Mouse (Mus musculus) heart, postnatal 36 days (tissue): ENCODE measurements around the gene Col1a2. TPM values are rescaled to one million over a fixed set of nuclear protein-coding genes. Genes with fewer than 3 reads are reported as not detected.
A peak's percentile ranks its signal among the peaks of the same experiment; 100 is the strongest.

Experiments
- DNase-seq, 2 experiments: peaks; one replicate each; pipeline ENCODE4 v3.0.0; 2021 to 2022
- intact Hi-C: fragments of 180-260 bp; cut with DNase I; formaldehyde crosslinking; loops from one replicate; pipeline ENCODE4 v1.15.1; 2025
- total RNA-seq, 2 experiments: library from RNA; stranded (reverse); gene quantifications; 2 replicates each; pipeline ENCODE4 v1.2.3; 2021

The Col1a2 gene
- total RNA-seq, 2 experiments from 2014 or later, result 137 to 156 TPM

DNA sequence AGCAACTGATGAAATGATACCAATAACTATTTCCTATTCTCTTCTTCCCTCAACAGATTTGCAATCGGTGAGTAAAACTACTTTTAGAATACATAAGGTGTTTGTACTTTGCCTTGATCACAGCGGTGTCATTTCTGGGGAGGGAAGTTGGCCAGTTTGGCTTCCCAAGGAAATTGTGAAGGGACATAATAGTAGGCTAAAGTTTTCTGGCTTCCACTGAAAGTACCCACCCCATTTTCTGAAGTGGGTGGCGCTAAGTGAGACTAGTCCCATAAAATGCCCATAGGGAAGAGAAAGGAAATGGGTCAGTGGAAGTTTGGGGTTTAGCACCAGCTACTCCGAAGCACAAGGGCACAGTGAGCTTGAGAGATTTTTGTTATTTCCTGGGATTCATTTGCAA lies 3.7 kb downstream of the Col1a2 start:
- intact Hi-C loops, result no loop called here
- DNase-seq, result no peak

DNA sequence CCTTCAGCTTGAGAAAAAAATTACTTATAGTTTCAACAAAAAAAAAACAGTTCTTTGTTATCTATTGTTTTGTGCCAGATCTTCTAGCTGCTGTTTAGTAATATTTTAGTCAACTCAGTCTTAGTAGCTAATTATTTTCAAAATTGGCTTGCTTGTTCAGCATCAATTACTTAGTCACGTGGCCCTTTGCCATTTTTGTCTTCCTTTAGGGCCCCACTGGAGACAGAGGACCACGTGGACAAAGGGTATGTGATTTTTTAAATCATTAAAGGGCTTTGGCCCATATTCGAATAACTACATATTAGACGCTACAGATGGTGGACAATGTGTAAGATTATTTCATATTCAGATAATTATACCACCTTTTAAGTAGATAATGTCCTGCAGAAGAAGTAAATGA lies 4.8 kb downstream of the Col1a2 start:
- DNase-seq, result no peak
- intact Hi-C loops, result no loop called here

DNA sequence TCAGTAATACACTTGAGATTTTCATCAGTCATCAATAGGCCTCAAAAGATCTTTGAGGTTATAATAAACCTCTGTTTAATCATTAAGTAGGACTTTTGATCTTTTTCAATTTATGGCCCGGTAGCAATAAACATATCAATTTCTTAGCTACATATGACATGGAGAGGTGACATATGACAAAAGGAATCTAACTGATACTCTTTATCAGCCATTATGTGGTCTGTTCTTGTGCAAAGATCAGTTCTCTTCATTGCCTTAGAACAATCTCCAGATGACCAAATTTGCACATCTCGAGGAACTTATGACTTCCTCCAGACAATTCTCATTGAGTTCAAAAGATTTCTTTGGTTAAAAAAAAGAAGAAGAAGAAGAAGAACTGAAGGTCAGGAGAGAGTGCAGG lies 10.1 kb downstream of the Col1a2 start:
- no peak for DNase-seq
- intact Hi-C loops, result no loop called here

DNA sequence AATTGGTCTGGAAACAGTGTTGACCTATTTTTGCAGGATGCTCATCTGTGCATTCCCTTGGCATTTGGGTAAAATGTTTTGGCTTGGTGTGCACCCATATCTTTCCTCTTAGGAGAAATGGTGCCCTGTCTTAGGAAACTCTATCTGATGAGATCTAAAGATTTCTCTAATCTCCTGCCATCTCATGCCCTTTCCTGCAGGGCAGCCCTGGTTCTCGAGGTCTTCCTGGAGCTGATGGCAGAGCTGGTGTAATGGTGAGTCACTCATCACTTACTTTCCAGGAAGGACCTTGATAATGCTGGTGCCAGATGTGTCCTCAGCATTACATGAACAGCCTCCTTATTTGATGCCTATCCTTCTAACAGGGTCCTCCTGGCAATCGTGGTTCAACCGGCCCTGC lies 16.4 kb downstream of the Col1a2 start:
- intact Hi-C loops, result no loop called here
- no peak for DNase-seq

DNA sequence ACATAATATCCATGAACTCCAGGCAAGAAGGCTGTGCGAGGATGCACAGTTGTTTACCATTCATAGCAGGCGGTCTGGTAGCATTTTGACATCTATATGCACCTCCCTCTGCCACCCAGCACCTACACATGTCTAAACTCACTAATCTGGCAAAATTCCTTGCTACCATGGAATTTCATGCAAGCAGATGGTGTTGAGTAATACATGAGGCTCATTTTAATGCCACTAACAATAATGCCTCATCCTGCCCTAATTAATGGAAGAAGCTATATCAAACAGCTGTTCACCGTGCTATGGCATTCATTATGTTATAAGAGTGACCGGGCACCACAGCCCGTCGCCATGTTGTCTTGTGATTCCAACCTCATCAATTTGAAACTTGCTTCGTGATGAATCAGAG lies 23.8 kb downstream of the Col1a2 start:
- intact Hi-C loops, result no loop called here
- DNase-seq, result no peak

DNA sequence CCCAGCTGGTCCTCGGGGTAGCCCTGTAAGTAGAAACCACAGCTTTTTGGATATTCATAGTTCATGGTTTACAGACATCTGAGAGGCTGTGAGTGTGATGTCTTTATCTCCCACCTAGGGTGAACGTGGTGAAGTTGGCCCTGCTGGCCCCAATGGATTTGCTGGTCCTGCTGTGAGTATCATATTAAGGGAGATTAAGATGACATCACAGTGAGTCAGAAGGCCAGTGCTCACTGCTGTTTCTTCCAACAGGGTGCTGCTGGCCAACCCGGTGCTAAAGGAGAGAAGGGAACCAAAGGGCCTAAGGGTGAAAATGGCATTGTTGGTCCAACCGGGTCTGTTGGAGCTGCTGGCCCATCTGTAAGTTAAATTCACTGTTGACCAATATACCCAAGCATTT lies 26.4 kb downstream of the Col1a2 start:
- intact Hi-C loops, result no loop called here
- DNase-seq, result no peak

DNA sequence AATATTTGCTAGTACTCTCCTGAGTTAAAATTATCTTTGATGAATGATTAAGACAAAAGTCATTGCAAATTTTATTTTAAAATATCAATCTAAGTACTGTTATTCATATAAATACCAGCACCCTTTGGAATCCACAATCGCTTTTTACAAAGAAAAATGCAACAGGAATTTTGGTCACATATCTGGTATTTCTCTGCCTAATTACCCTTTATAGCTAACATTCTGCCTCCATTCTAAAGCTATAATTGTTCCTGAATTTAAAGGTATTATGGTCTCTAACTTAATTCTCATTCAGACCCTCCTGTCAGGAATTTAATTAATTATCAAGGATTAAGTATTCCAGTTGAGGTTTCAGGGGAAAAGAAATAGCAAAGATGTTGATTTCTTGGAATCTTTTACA lies 28.3 kb downstream of the Col1a2 start:
- intact Hi-C loops, result no loop called here
- DNase-seq, result no peak

DNA sequence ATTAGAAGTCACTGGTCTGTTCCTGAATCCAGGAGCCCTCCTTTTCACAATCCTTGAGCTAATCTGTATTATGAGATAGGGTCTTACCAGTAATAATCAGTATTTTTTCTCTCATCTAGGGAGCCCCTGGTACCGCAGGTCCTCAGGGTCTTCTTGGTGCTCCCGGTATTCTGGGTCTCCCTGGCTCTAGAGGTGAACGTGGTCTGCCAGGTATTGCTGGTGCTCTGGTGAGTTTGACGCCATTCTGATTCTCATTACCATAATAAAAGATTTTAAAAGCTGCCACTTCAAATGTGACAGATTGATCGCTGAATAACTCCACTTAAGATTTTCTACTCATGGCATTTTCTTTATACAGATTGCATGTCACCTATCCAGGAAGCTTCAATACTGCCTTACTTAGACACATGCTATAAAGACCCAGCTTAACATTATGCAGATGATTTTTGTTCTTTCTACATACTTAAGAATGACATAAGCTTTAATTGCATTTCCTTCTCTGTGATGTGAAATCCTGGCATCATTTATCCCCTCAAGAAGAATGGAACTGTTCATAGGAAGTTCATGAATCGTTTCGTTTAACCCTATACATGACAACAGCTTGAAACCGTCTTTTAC lies 30.0 kb downstream of the Col1a2 start:
- DNase-seq, result no peak
- intact Hi-C loops, result no loop called here

DNA sequence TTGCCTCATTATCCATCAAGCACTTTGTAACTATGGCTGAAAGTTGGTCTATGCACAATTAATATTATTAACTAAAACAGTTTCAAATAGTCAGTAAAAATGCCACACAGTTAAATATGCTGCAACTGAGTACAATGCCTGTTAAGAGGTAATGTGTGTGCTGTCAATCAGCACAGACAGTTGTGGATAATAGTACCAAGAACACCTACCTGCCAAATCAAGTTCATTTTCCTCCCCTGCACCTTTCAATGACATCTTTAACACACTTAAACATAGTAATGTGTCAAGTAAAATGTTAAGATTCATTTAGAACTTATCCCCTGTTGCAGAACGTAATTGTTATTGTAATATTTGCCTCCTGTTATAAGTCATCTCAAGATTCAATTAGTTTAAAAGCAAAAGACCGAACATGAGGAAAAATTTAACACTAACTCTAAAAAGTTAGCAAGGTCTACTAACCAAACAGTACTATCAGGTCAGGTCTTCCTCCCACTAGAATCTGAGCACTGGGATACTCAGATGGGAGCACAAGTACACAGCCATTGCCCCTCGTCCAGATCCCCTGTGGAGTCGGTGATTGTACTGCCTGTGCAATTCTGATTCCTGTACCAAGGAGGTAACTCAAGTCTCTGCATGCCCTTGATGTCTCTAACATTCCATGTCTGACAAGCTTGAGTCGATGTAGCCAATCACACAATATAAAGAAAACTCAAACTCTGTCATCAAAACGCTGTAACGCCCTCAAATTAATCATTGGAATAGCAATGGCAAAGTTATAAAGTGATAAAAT lies 37.5 kb downstream of the Col1a2 start:
- intact Hi-C loops, result no loop called here
- no peak for DNase-seq

DNA sequence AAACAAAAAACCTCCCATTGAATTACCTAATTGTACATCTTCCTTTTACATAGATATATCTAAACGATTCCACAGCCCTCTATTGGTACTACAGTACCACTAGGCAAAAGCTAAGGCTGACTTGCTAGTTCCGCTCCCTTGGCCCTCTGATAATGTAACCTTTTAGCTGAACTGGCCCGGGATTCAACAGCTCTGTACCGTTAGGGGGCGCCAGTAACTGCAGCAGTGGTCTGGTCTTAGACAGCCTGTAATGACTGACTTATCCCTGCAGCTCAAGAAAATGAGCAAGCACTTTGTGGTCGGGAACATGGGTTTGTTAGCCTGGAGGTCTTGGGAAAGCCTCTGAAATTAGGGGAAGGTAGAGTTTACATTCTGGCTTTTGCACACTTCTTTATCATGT lies 39.9 kb downstream of the Col1a2 start:
- peak; percentile 39 to 48 for DNase-seq
- intact Hi-C loops, result loop anchor here (1.0 to 2.0 kb wide), 2 partner anchors 130 to 137 kb away; no protein-coding TSS in a partner anchor

DNA sequence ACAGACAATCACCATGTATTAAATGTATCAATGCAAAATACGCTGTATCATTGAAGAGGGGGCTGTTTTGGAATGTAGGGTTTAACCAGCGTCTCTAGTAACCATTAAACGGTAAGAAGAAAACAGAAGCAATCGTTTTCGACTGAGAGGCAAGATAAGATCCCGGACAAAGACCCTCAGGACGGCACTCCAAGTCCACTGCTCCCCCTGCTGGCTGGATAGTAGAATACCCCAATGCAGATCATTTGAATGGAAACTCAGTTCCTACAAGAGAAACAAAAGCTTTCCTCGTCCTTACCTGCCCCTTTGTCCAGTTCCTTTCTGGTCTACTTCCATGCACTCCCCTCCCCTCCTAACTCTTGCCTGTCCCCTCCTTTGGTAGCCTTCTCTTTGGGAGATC lies 41.1 kb downstream of the Col1a2 start:
- intact Hi-C loops, result loop anchor here (2.0 to 5.0 kb wide), 4 partner anchors 131 to 1033 kb away; partner anchors contain the start of gene Asb4
- peak; percentile 62 to 70 for DNase-seq

DNA sequence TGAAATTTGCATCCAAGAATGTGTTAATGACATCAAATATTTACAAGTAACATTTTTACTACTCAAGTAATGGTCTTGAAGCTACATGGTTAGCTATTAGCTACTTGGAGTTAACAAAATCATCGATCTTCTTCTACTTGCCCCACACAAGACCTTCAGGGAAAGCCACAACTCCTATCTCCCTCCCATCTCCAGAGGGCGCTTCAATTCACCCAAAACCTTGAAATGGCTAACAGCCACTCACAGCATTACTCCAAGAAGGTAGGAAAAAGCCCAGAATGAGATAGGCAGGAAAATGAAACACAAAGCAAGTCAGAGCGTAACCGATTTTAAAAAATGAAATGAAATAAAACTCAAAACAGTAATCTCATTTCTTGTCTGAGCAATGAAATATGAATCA lies 44.3 kb downstream of the Col1a2 start:
- DNase-seq, result no peak
- intact Hi-C loops, result loop anchor here (2.0 to 5.0 kb wide), 4 partner anchors 562 to 1037 kb away; partner anchors contain the start of gene Asb4

DNA sequence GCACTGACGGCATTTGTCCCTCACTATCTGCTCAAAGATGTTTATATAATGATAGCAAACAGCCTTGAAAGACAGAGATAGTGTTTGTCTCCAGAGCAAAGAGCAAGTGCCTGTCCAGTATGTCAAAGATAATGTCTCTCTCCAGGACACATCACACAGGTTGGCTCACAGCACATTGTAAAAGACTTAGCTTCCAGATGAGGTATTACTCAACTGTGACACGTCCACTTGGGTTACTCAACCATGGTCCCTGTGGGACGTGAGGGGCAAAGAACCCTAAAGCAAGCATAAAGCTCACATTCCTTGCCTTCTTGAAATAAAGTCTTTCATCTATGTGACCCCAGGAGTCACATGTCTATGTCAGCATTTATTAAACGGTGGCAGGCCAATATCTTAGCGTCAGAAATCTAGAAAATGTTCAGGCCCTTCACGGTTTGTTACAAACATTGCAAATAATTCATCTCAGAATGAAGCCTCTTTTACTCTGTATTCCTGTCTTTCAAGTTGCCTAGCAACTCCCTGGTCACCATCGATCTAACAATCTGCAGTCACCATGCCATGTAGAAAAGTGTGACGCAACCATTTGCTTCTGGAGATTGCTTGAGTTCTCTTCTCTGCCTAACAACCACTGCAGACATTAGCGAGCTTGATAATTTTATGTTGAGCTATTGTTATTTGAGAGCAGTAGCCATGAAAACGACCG lies 45.4 kb downstream of the Col1a2 start:
- no peak for DNase-seq
- intact Hi-C loops, result loop anchor here (2.0 to 5.0 kb wide), 4 partner anchors 561 to 1038 kb away; partner anchors contain the start of gene Asb4

DNA sequence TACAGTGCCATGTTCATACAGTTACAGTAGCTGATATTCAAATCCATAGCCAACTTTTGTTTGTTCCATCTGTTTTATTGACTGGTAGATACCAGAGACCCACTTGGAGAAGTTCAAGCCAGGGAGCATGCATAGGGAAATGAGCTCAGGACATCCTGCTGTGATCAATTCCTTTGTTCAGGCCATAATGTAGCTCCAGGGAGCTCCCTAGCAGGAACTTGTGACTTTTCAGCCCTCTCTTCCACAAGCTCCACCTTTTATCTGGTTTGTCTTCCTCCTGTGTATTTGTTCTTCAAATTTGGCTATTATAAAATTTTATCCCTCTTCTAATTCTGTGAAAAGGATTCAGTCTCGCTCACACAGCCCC lies 45.9 kb downstream of the Col1a2 start:
- DNase-seq, result no peak
- intact Hi-C loops, result no loop called here

DNA sequence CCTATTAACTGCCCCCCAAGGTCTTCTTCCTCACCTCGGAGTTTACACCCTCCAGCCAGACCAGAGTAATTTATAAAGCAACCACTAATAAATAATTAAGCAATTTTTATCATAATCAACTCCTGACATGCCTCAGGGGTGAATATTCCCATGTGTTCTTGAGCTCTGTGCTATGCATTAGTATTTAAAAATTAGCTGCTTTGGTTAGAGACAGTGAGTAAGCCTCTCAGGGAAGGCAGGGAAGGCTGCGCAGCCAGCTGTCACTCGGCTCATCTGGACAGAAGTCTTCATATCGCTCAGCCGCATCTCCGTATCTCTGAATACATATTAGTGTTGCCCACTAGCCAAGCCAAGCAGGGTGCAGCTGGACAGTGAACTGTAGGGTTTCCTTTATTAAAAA lies 50.8 kb downstream of the Col1a2 start:
- no peak for DNase-seq
- intact Hi-C loops, result no loop called here

DNA sequence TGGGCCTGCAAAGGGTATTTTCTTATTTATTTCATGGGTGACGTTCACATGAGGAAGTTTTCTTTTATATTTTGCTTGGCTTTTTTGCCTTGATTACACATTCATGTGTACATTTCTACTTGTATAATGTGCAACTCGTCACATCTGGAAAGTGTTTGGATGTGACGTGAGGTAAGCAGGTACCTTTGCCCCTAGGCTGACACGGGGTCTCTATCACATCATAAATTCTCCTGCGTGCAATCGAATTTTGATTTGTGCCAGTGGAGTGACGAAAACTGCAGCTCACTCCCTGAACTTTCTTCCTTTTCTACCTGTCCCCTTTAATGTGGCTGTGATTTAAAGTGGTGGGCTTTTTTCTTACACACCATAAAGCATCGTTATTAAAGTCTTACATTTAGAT lies 52.5 kb downstream of the Col1a2 start:
- intact Hi-C loops, result no loop called here
- no peak for DNase-seq

DNA sequence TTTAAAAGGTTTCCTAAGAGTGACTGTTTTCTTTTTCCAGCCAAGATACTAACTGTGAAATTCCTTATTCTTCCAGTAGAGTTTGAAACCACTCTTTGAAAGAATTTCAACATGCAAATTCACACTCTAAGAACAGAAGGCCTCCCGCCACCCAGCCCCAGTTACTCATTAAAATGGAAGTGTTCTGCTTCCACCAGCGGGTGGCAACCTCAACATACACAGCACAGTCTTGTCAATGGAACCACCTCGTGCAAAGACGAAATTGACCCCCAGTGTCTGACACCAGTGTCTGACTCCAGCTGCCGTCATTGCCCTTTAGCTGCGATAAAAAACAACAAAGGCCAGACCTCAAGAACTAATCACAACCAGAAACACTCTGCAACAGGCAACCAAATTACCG lies 53.1 kb downstream of the Col1a2 start:
- intact Hi-C loops, result no loop called here

DNA sequence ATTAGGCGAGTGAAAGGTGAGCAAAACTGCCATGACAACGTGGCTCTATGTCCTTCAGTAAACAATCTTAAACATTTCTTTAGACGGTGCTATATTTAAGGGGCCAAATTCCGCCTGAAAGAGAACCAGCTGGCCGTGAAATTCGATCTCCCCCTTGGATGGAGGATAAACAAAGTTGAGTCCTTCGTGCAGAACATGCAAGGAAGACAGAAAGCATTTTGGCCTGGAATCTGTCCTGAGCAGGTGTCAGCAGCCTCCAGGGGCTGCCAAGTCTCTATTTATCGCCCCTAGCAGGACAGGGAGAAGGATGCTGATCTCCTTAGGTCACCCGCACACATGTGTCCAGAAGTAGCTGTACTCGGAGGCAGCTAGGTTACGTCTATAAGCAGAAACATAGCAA lies 56.5 kb downstream of the Col1a2 start:
- no peak for DNase-seq
- intact Hi-C loops, result no loop called here

More for the DNA sequence above, 53.1 kb downstream of the Col1a2 start:
- DNase-seq, result peak; percentile 25 to 27

DNA sequence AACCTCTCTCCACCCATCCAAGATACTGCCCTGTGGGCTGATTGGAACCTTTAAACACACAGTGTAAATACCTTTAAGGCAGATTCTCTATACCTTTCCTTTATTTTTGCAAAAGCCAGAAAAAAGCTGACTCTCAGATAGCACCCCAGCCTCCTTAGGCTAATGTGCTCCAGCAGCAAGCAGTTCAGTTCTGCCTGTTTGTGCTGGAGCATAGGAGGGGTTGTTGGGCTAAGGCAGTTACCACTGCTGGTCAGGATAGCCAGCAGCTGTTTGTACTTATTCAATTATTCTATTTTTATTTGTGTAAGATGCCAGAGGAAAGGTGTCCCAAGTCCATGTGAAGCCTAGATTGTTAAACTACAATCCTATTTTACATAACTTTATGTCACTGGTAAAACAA lies 57.0 kb downstream of the Col1a2 start:
- intact Hi-C loops, result no loop called here

DNA sequence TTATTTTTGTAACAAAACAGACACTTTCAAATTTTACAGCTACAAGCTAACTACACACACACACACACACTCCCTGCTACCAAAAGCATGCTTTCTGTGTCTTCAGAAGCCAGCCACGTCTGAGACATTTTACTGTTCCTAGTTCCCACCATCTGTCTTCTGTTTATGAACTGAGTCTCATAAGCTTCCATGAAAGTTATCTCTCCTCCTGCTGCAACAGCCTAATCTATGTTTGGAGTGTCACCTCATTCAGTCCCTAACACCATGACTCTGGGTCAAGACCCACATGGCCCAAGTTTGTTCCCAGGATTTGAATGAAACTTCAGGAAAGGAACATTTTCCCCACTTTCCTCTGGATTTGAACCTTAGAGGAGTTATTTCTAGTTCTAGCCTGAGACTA lies 57.8 kb downstream of the Col1a2 start:
- no peak for DNase-seq
- intact Hi-C loops, result no loop called here

More for the DNA sequence above, 57.0 kb downstream of the Col1a2 start:
- no peak for DNase-seq

DNA sequence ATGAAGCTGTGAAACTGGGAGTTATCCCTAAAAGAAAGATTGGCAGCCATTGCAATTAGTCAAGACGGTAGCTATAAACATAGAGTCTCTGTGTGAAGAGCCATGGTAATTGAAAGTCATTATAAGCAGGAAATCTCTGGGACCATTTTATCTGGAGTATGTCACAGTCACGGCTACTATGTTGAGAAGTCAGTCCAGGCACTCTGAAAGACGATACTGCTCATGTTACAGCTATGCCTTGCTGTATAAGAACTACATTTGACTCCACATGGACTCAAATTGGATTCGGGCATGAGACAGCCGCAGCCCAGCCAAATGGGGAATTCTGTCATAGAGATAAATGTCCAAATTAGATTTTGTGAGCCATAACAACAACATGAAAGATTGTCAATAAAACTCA lies 58.9 kb downstream of the Col1a2 start:
- intact Hi-C loops, result no loop called here
- no peak for DNase-seq

DNA sequence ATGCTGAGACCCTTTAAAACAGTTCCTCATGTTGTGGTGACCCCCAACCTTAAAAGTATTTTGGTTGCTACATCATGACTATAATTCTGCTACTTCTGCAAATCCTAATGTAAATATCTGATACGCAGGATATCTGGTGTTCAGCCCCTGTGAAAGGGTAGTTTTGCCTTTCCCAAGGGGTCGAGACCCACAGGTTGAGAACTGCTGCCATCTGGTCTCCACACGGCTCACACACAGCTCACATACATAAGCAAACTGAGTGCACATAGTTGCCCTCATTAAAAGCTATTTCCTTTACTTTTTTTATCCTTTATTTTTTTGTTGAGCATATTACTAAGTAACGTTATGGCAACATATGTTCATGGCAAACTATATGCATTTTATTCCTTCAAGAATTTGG lies 65.8 kb downstream of the Col1a2 start:
- DNase-seq, result no peak
- intact Hi-C loops, result no loop called here
